Mouse (Mus musculus) cerebellum, adult 2 months (tissue): ENCODE data around the gene Frem1.

Experiments used
- CTCF ChIP-seq: fragments of 200-500 bp; IDR thresholded peaks from 2 replicates; pipeline ENCODE4 v1.5.1; 2011; ENCODE audit warnings: low read depth, mild to moderate bottlenecking, control low read depth, low read length, moderate library complexity, borderline replicate concordance; ENCODE audit not compliant: insufficient read depth
- POLR2A ChIP-seq: fragments of 200-500 bp; IDR thresholded peaks from 2 replicates; pipeline ENCODE4 v1.6.1; 2011; ENCODE audit warnings: low read length, control low read depth, borderline replicate concordance; ENCODE audit not compliant: insufficient read depth

GRCm38 (mm10) chr4:83018111-83019105 lies 33.7 kb downstream of the Frem1 start:
- TF ChIP-seq CTCF (no peak), POLR2A (no peak)
